Mouse (Mus musculus) liver, embryonic 14.5 days (tissue): ENCODE results near the gene Gcnt4. TPM values are rescaled to one million over a fixed set of nuclear protein-coding genes. Genes with fewer than 3 reads are reported as not detected.

Source experiments
- ATAC-seq: fragments of 200-750 bp; cut with Nextera tagmentation; 2 replicates; pipeline ENCODE4 v1.8.0; 2017; ENCODE audit warnings: moderate number of reproducible peaks, mild to moderate bottlenecking, moderate library complexity; ENCODE audit not compliant: insufficient read depth
- DNase-seq, 3 experiments: peaks; one replicate each; pipeline ENCODE4 v3.0.0-alpha.2; 2012 to 2013; ENCODE audit warnings: low read depth in 3 of 3, low spot score in 3 of 3
- H3K27ac ChIP-seq: fragments of 300-500 bp; sonication (generic); 2 replicates; pipeline ENCODE4 v1.5.1; 2014; ENCODE audit warnings: moderate library complexity, mild to moderate bottlenecking, control low read depth, inconsistent platforms
- H3K27me3 ChIP-seq: fragments of 300-500 bp; sonication (generic); 2 replicates; pipeline ENCODE4 v1.6.1; 2014; ENCODE audit warnings: mild to moderate bottlenecking, low read length, moderate library complexity; ENCODE audit not compliant: control insufficient read depth, insufficient read depth
- H3K36me3 ChIP-seq: fragments of 300-500 bp; sonication (generic); replicated peaks from 2 replicates; pipeline ENCODE4 v1.6.1; 2014; ENCODE audit warnings: low read depth; ENCODE audit not compliant: control insufficient read depth, insufficient read depth
- H3K4me1 ChIP-seq, 2 experiments: fragments of 200-500 bp in 1 of 2; fragments of 300-500 bp in 1 of 2; sonication (generic) in 1 of 2; replicated peaks; 2 replicates each; pipeline ENCODE4 v1.6.1; 2012 to 2014; ENCODE audit warnings: antibody characterized with exemption in 1 of 2, inconsistent platforms in 1 of 2, low read length in 1 of 2; ENCODE audit not compliant: control insufficient read depth in 2 of 2, insufficient read depth in 2 of 2
- H3K4me2 ChIP-seq: fragments of 300-500 bp; sonication (generic); 2 replicates; pipeline ENCODE4 v1.6.1; 2014; ENCODE audit warnings: low read depth, mild to moderate bottlenecking, control low read depth, moderate library complexity
- H3K4me3 ChIP-seq, 2 experiments: fragments of 200-500 bp in 1 of 2; fragments of 300-500 bp in 1 of 2; sonication (generic) in 1 of 2; 2 replicates each; pipeline ENCODE4 v1.5.1; 2012 to 2014; ENCODE audit warnings: low read depth in 2 of 2, low read length in 2 of 2, mild to moderate bottlenecking in 2 of 2, control low read depth in 1 of 2, inconsistent platforms in 1 of 2, moderate library complexity in 1 of 2; ENCODE audit not compliant: insufficient read depth in 1 of 2
- H3K9ac ChIP-seq: fragments of 300-500 bp; sonication (generic); replicated peaks from 2 replicates; pipeline ENCODE4 v1.6.1; 2014; ENCODE audit warnings: mild to moderate bottlenecking, control low read depth, moderate library complexity
- H3K9me3 ChIP-seq: fragments of 300-500 bp; sonication (generic); 2 replicates; pipeline ENCODE4 v1.6.1; 2016; ENCODE audit warnings: low read length, mixed read lengths; ENCODE audit not compliant: control insufficient read depth
- CTCF ChIP-seq: IDR thresholded peaks from 2 replicates; pipeline ENCODE4 v1.5.1; 2016; ENCODE audit warnings: antibody characterized with exemption, low read depth, control low read depth
- EP300 ChIP-seq: IDR thresholded peaks from 2 replicates; pipeline ENCODE4 v1.6.1; 2016; ENCODE audit warnings: antibody characterized with exemption, low read depth
- WGBS: fragments of 180-500 bp; shearing (Covaris S2); extraction: QIAGEN DNeasy Blood & Tissue Kit; methylation state at CpG from one replicate; pipeline ENCODE4 v1.1.7; 2014; ENCODE audit not compliant: insufficient replicate concordance; 5-methylcytosine and 5-hydroxymethylcytosine counted together
- polyA plus RNA-seq, 2 experiments: library from polyadenylated mRNA; depleted of rRNA in 1 of 2; stranded (reverse) in 1 of 2; unstranded in 1 of 2; fragments of >200 nt; fragmentation: Nextera tagmentation in 1 of 2; extraction: Ambion mirVana in 1 of 2; gene quantifications; 2 replicates each; pipeline versions ENCODE4 v1.2.1 to v1.2.3; 2012 to 2014

The Gcnt4 gene
- polyA plus RNA-seq, 2 experiments: 0.29 to 0.86 TPM

DNA sequence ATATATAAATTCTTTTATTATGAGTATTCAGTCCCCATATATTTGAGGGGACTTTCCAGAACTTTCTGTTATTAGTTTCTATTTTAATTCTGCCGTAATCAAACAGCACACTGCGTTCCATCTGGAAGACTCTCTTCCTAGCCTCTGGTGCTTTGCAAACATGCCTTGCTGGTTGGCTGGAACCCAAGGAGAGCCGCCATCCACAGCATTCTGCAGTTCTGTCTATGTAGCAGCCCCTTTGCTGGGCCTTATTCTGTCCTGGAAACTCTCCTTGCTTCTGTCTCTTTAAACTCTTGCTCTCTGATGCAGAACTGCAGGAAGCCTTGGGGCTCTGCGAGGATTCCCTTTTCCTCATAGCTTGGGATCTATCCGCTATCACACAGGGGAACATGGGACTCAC is 42.6 kb downstream of the Gcnt4 start:
- H3K27me3 ChIP-seq: no peaks in the 10 kb centered on the region
- peaks cover 21 to 31% of the 10 kb centered on the region in 2 experiments for H3K4me1 ChIP-seq
- WGBS: 79% methylated on average over 5 of the region's 5 CpGs
- no peaks in the 10 kb centered on the region for H3K36me3 ChIP-seq
- H3K4me2 ChIP-seq: no peak overlapping the region
- ATAC-seq (no peak), DNase-seq (no peak)
- no peak overlapping the region for H3K4me3 ChIP-seq
- no peak overlapping the region for H3K27ac ChIP-seq
- H3K9ac ChIP-seq: no peak overlapping the region
- H3K9me3 ChIP-seq: no peaks in the 10 kb centered on the region
- TF ChIP-seq EP300 (no peak), CTCF (no peak)

DNA sequence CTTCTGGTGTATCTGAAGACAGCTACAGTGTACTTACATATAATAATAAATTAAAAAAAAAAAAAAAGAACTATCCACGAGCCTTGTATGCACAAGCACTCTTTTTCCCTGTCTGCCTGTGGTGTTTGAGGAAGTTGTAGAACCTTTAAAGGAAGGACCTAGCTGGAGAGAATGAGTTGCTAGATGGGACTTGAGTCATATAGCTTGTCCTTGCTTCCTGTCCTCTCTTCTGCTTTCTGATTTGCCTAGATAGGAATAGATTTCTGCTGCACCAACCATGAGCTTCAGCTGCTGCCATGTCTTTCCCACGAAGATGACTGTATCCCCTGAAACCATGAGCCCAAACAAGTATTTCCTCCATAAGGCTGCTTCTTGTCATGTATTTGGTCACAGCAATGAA is 43.3 kb downstream of the Gcnt4 start:
- no peaks in the 10 kb centered on the region for H3K9me3 ChIP-seq
- WGBS: 42% methylated on average over 2 of the region's 2 CpGs
- no peak overlapping the region for H3K4me3 ChIP-seq
- no peaks in the 10 kb centered on the region for H3K36me3 ChIP-seq
- no peak overlapping the region for H3K4me2 ChIP-seq
- DNase-seq (no peak), ATAC-seq (no peak)
- H3K27me3 ChIP-seq: no peaks in the 10 kb centered on the region
- no peak overlapping the region for H3K27ac ChIP-seq
- no peak overlapping the region for H3K9ac ChIP-seq
- peaks cover 28 to 37% of the 10 kb centered on the region in 2 experiments for H3K4me1 ChIP-seq
- TF ChIP-seq EP300: no peak
- no peak for TF ChIP-seq CTCF

DNA sequence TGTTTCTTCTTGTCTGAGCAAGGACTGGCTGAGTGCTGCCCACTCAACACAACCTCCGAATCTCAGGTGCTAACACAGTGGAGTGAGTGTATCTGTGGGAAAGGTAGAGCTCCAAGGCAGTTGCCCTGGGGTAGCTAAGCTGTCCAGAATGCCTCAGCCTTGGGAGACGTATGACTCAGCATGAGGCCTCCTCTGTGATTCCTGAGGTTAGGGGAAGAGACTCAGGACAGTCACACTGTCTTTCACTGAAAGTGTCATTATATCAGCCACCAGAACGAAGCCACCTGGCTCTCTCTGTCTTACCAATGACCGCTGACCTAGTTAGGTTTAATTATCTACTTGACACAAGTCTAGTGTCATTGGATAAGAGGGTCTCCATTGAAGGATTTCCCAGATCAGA is 46.6 kb downstream of the Gcnt4 start:
- Histone ChIP-seq H3K27me3 (no peaks in the 10 kb centered on the region), H3K4me2 (no peak overlapping the region; the same call in 1 of the 2 replicates), H3K9ac (no peak overlapping the region), H3K9me3 (no peaks in the 10 kb centered on the region), H3K4me1 (peaks cover 24 to 29% of the 10 kb centered on the region in 2 experiments), H3K27ac (peak overlapping the region; percentile 57; the same call in 1 of the 2 replicates), H3K36me3 (no peaks in the 10 kb centered on the region), H3K4me3 (no peak overlapping the region)
- 48% methylated on average over 4 of the region's 4 CpGs for WGBS
- no peak for TF ChIP-seq EP300
- TF ChIP-seq CTCF: no peak
- DNase-seq (no peak), ATAC-seq (no peak)

DNA sequence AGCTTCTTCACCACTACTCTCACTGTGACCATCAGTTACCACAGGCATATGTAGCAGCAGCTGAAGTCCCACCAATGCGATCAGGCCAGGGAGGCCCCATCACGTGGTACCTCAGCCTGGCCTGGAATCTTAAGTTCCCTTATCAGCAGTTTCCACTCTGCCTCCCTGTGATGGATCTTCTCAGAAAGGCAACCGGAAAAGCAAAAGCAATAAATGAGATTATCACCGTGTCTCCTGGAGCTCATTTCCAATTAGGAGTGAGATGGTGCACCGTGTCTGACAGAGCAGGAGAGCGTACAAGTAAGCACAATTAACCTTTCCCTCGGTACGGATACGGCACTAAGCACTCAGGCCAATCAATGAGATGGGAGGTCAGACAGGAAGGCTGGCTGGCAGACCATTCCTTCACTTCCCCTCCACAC is 47.4 kb downstream of the Gcnt4 start:
- 15% methylated on average over 9 of the region's 9 CpGs for WGBS
- TF ChIP-seq CTCF (no peak), EP300 (peak; percentile 74)
- no peaks in the 10 kb centered on the region for H3K27me3 ChIP-seq
- H3K36me3 ChIP-seq: no peaks in the 10 kb centered on the region
- peak overlapping the region; percentile 43 for H3K9ac ChIP-seq
- H3K4me2 ChIP-seq: peak overlapping the region; percentile 63
- no peaks in the 10 kb centered on the region for H3K9me3 ChIP-seq
- peaks cover 22 to 24% of the 10 kb centered on the region in 2 experiments for H3K4me1 ChIP-seq
- peak overlapping the region; percentile 25; a peak in 3 of 4 replicates for H3K4me3 ChIP-seq
- ATAC-seq (peak; percentile 98), DNase-seq (peak; percentile 59 to 77 (median 67))
- H3K27ac ChIP-seq: peak overlapping the region; percentile 76

DNA sequence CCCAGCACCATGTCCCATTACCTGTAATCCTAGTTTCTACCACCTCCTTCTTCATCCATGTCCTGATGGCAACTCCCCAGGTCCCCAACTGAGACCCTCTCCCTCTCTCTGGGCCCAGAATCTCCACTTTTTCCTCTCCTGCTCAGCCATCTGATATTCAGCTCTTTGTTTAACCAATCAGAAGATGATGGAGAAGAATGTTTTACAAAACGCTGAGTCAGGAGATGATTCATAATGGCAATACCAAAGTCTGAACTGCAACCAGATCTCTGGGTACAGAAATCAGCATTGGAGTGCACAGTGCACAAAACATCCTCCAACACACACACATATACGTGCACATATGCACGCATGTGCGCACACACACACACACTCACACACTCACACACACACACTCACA is 48.8 kb downstream of the Gcnt4 start:
- Histone ChIP-seq H3K4me1 (peaks cover 21 to 22% of the 10 kb centered on the region in 2 experiments), H3K9ac (no peak overlapping the region), H3K4me3 (no peak overlapping the region), H3K27ac (no peak overlapping the region), H3K9me3 (no peaks in the 10 kb centered on the region), H3K4me2 (no peak overlapping the region), H3K36me3 (no peaks in the 10 kb centered on the region), H3K27me3 (no peaks in the 10 kb centered on the region)
- ATAC-seq (no peak), DNase-seq (no peak)
- TF ChIP-seq CTCF: no peak
- TF ChIP-seq EP300: no peak
- 81% methylated on average over 4 of the region's 4 CpGs for WGBS
